Mouse (Mus musculus): ENCODE results near the gene Asb6. TPM values are rescaled to one million over a fixed set of nuclear protein-coding genes. Genes with fewer than 3 reads are reported as not detected.

The Asb6 gene
- polyA plus RNA-seq, 1 experiment = 31.7 TPM

DNA sequence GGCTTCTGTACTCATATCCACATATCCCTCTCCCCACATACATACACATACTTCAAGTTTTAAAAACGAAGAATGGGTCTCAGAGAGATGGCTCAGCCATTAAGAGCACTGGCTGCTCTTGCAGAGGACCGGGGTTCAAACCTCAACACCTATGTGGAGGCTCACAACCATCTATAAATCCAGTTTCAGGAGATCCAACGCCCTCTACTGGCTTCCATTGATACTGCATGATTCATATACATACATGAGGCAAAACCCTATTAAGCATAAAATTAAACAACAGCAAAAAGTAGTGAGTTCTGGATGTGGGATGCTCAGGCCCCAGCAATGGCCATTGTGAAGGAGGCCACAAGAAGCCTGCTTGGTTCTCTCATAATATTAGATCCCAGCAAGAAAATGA is 54.2 kb downstream of the Asb6 start:
- no peaks in the 10 kb centered on the region for H3K27me3 ChIP-seq (ENCODE audit: control insufficient read depth, insufficient read depth, low read length)
- H3K27ac ChIP-seq (ENCODE audit: insufficient read depth, low read depth, low read length) = no peak overlapping the region
- H3K36me3 ChIP-seq (ENCODE audit: control insufficient read depth, insufficient read depth, low read length) = no peaks in the 10 kb centered on the region
- H3K4me1 ChIP-seq (ENCODE audit: control insufficient read depth, insufficient read depth, insufficient read length, low read length) = peaks cover 13% of the 10 kb centered on the region
- TF ChIP-seq CTCF (IDR thresholded peaks at IDR 0.05; ENCODE audit: extremely low read depth, insufficient read length, insufficient replicate concordance, low read depth, low read length) (peak; percentile 35; the same call in 1 of the 2 replicates), POLR2A (IDR thresholded peaks at IDR 0.05; ENCODE audit: low read depth, low read length) (no peak)
- 59% methylated on average over 3 of the region's 3 CpGs for WGBS
- H3K4me3 ChIP-seq (ENCODE audit: low read depth, low read length) = no peak overlapping the region

DNA sequence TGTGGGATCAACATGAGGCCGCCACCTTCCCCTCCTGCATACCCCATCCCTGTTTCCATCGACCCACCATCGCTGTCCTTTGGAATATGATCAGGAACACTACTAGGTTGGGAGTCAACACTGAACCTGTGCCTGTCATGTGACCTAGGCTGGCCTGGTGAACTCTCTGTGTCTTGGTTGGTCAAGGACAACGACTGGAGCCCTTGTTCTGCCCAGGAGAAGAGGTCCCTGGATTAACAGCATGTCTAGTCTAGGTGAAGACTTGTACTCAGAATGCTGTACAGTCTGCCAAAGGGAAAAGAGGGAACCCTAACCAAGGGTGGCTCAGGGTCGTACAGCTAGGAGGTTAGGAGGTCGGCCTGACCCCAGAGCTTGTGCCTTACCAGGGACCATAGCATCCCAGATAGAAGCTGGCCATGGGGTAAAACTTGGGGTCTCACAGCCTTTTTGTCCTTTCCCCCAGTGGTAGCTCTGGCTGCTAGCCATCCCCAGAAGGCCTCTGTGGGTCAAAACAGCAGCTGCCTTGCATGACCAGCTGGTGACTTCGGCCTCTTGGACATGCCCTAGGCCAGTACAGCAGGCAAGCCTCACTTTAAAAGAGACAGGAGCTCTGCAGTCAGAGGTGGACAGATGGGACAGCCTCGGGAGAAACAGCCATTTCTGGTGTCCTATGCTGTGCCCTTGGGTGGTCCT is 56.7 kb downstream of the Asb6 start:
- 84% methylated on average over 8 of the region's 8 CpGs for WGBS
- Histone ChIP-seq H3K27ac (ENCODE audit: insufficient read depth, low read depth, low read length) (peak overlapping the region; percentile 12; the same call in 1 of the 2 replicates), H3K36me3 (ENCODE audit: control insufficient read depth, insufficient read depth, low read length) (no peaks in the 10 kb centered on the region), H3K4me1 (ENCODE audit: control insufficient read depth, insufficient read depth, insufficient read length, low read length) (peaks cover 13% of the 10 kb centered on the region), H3K4me3 (ENCODE audit: low read depth, low read length) (no peak overlapping the region), H3K27me3 (ENCODE audit: control insufficient read depth, insufficient read depth, low read length) (no peaks in the 10 kb centered on the region)
- TF ChIP-seq CTCF (IDR thresholded peaks at IDR 0.05; ENCODE audit: extremely low read depth, insufficient read length, insufficient replicate concordance, low read depth, low read length) (no peak), POLR2A (IDR thresholded peaks at IDR 0.05; ENCODE audit: low read depth, low read length) (no peak)

Other genes starting within 250 kb of the Asb6 start
- not detected in 2 replicates for gene Cstad, start 235.3 kb downstream of the Asb6 start, polyA plus RNA-seq (2012; rRNA removed)
- 0.71 and 1.9 TPM in 2 replicates for gene 1700001O22Rik, start 26.7 kb downstream of the Asb6 start, polyA plus RNA-seq (2012; rRNA removed)
- 14.3 and 23.8 TPM in 2 replicates for gene Ntmt1, start 22.5 kb downstream of the Asb6 start, polyA plus RNA-seq (2012; rRNA removed)
- 1.8 and 2.6 TPM in 2 replicates for gene Prrx2, start 4.6 kb upstream of the Asb6 start, polyA plus RNA-seq (2012; rRNA removed)
- 5.9 and 10.9 TPM in 2 replicates for gene Ptges, start 99.5 kb upstream of the Asb6 start, polyA plus RNA-seq (2012; rRNA removed)
- gene Tor1b, start 122.6 kb upstream of the Asb6 start, polyA plus RNA-seq (2012; rRNA removed) = 8.0 and 8.2 TPM in 2 replicates
- 38.8 and 78.6 TPM in 2 replicates for gene Tor1a, start 137.6 kb upstream of the Asb6 start, polyA plus RNA-seq (2012; rRNA removed)
- 5.3 and 9.0 TPM in 2 replicates for gene BC005624, start 151.9 kb upstream of the Asb6 start, polyA plus RNA-seq (2012; rRNA removed)
- gene Usp20, start 151.9 kb upstream of the Asb6 start, polyA plus RNA-seq (2012; rRNA removed) = 5.1 TPM in 2 replicates

Data from small intestine, adult 2 months (tissue).